Mouse (Mus musculus) large intestine, adult 2 months (tissue): ENCODE measurements around the gene Jam2. TPM values are rescaled to one million over a fixed set of nuclear protein-coding genes. Genes with fewer than 3 reads are reported as not detected.
A peak's percentile ranks its signal among the peaks of the same experiment; 100 is the strongest.

Experiments
- DNase-seq: peaks from one replicate; pipeline ENCODE4 v3.0.0-alpha.2; 2012; ENCODE audit warnings: low read depth, low spot score
- WGBS: fragments of 180-500 bp; shearing (Covaris S2); methylation state at CpG from one replicate; pipeline ENCODE4 v1.1.7; 2018; 5-methylcytosine and 5-hydroxymethylcytosine counted together
- polyA plus RNA-seq: library from polyadenylated mRNA; depleted of rRNA; stranded (reverse); fragments of >200 nt; gene quantifications from 2 replicates; pipeline ENCODE4 v1.2.3, GENCODE M21; 2012

Jam2 gene
- polyA plus RNA-seq, 1 experiment, result 3.3 TPM

- no peak for DNase-seq
Measured at GRCm38 (mm10) chr16:84778861-84779630, 5.1 kb downstream of the Jam2 start.

DNA sequence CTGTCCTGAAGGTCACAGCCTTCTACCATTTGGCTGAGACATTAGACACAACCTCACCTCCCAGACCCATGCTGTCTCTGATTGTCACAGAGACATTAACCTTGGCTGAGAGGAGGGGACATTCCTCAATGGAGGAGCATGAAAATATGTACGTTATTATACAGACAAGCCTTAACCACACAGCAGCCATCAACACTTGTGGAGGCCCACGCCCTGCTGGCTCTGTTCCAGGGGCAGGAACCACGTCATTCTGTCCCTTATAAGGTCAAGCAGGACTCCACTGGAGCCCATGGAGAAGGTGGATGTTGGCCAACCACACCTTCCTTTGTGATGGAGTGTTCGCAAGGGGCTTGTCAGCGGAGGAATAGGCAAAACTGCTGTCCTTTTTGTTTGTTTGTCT, 5.8 kb downstream of the Jam2 start:
- 52% methylated on average over 5 of the region's 5 CpGs for WGBS

More at GRCm38 (mm10) chr16:84778861-84779630, 5.1 kb downstream of the Jam2 start:
- 82% methylated on average over 6 of the region's 6 CpGs for WGBS

GRCm38 (mm10) chr16:84783279-84783678, 9.4 kb downstream of the Jam2 start:
- WGBS, result 19% methylated on average over 2 of the region's 2 CpGs
- DNase-seq, result no peak

More for the DNA sequence above, 5.8 kb downstream of the Jam2 start:
- no peak for DNase-seq

DNA sequence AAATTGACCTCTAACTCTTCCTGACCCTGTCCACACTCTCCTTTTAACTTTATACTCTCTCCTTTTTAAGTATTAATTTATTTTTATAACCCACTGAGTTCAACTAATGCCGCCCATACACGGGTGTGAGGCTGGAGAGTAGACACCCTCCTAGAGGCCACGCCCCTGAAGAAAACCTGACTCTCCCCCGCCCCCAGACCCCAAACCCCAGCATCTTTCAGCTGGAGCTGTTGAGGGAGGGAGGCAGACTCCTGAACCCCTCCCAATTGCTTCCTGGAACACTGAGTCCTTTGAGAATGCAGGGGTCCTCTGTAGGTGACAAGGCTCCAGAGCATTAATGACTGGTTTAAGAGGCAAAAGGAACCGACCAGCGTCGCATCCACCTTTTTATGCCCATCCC, 11.0 kb downstream of the Jam2 start:
- WGBS, result 49% methylated on average over 7 of the region's 7 CpGs
- no peak for DNase-seq

DNA sequence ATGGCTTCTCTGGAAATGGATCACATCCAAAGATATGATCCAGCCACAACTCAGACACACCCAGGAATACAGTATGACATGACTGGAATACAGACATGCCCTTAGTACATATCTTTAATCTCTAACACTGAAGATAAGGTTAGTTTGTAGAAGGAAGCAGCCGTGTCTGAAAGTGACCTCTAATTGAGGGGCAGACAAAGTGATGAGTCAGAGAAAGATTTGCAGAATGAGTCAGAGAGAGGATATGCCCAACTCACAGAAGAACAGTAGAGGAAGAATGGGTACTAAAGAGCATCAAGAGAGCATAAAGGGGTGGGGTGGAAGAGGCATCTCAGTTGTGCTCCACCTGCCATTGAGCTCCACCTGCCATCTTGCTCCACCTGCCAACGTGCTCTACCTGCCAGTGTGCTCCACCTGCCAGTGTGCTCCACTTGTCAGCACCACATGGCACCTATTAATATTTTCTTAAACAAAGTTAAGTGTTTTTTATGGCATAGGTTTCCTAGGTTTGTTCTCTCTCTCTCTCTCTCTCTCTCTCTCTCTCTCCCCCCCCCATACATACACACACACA, 16.8 kb downstream of the Jam2 start:
- no peak for DNase-seq
- 45% methylated on average over 2 of the region's 2 CpGs for WGBS

- WGBS, result 91% methylated on average over 14 of the region's 14 CpGs
- no peak for DNase-seq
Measured at GRCm38 (mm10) chr16:84793401-84793800, 19.5 kb downstream of the Jam2 start.

GRCm38 (mm10) chr16:84795337-84795736, 21.4 kb downstream of the Jam2 start:
- DNase-seq, result no peak
- WGBS, result 73% methylated on average over 3 of the region's 3 CpGs

DNA sequence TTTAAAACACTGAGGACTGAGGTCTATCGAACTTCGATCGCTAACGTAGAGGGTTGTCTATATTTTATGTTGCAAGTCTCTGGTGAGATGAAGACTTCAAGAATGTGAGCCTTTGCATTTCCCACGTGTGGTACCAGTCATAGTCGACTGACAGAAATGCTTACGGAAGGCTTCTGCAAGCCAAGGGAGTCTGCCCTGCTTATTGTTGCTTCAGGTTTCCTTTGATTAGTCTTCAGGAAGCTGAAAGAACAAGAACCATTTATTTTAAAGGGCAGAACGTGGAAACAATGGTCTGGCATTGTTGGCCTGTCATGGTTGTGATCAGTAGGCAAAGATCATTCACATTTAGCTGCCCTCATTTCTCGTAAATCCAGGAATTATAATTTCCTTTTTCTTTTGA, 22.8 kb downstream of the Jam2 start:
- DNase-seq, result no peak
- WGBS, result 78% methylated on average over 9 of the region's 9 CpGs

- no peak for DNase-seq
- 72% methylated on average over 2 of the region's 2 CpGs for WGBS
Measured at GRCm38 (mm10) chr16:84800038-84800437, 26.1 kb downstream of the Jam2 start.

GRCm38 (mm10) chr16:84802217-84802616, 28.3 kb downstream of the Jam2 start:
- peak; percentile 71 for DNase-seq
- WGBS, result 13% methylated on average over 6 of the region's 6 CpGs

GRCm38 (mm10) chr16:84804866-84805265, 30.9 kb downstream of the Jam2 start:
- no peak for DNase-seq
- 80% methylated on average over 5 of the region's 5 CpGs for WGBS

DNA sequence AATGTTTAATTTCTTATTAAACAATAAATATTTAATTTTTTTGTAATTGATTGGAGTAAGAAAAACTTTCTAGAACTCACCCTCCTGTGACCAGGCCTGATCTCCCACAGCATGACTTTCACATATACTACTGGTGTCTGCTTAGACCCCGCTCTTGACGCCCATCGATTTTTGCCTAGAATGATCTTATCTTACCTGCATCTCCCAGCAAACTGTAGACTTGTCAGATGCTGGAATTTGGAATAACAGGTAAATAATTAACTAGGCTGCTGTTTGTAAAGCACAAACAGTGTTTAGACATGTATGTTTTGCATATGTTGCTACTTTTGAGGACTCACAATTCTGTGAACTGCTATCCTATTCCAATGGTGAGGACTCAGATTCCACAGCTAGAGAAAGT, 32.3 kb downstream of the Jam2 start:
- DNase-seq, result no peak
- WGBS, result 79% methylated on average over 3 of the region's 3 CpGs

GRCm38 (mm10) chr16:84807874-84808273, 34.0 kb downstream of the Jam2 start:
- WGBS, result 88% methylated on average over 7 of the region's 7 CpGs
- no peak for DNase-seq

DNA sequence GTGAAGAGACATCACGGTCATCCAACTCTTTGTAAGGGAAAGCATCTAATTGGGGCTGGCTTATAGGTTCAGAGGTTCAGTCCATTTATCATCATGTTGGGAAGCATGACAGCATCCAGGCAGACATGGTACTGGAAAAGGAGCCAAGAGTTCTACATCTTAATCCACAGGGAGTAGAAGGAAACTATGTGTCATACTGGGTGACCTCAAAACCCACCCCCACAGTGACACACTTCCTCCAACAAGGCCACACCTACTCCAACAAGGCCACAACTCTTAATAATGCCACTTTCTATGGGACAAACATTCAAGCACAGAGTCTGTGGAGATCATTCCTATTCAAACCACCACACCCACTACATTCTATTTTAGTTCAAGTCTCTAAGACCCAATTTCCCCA, 36.3 kb downstream of the Jam2 start:
- WGBS, result 81% methylated on average over 1 of the region's 1 CpGs
- no peak for DNase-seq

DNA sequence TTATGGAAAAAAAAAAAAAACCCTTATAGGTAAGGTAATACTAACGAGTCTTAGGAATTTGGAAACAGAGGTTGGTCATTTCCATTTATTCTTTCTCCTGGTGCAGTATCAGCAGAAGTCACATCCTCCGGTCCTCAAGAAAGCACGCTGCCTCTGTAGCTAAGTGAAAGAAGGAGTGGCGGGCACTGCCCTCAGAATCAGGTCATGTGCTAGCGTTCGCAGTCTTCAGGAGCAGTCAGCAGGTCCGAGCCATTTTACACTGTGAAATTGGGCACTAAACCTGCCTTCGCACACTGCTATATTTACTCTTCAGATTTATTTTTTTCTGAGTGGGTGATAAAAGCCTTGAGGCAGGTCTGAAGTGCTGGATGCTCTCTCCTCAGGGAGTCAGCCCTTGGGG, 39.9 kb downstream of the Jam2 start:
- 48% methylated on average over 8 of the region's 8 CpGs for WGBS
- no peak for DNase-seq

DNA sequence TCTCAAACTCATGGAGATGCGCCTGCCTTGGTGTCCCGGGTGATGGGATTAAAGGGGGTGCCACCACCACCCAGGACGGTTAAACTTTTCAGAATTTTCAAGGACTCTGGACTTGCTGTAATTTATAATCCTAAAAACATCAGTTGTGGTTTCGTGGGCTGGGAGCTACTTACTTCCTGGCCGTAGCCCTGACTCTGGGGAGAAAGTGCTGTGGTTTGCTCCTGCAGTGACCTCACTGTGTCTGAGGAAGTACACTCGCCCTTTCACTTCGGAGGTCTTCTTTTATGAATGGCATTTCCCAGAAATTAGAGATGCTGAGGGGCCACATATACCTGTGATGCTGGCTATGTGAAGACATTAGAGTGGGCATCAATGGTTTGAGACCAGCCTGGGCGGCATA, 40.6 kb downstream of the Jam2 start:
- DNase-seq, result no peak
- WGBS, result 71% methylated on average over 8 of the region's 8 CpGs

DNA sequence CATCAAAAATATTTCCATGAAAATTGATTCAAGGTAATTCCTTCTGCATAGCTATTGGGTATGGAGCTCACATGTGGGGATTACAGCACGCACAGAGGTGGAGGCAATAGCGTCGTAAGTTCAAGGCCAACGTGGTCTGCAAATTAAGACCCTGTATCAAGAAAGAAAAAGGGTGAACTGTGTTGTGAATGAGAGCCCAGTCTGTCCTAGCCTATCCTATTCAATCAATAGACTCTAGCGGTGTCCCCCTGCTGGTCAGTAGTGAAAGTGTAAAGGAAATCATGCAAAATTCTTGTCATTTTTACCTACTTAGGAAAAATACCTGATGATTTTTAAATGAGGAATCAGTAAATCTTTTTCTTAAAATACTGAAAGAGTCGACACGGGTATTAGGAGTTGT, 43.5 kb downstream of the Jam2 start:
- WGBS, result 35% methylated on average over 7 of the region's 7 CpGs
- DNase-seq, result no peak

GRCm38 (mm10) chr16:84825009-84825408, 51.1 kb downstream of the Jam2 start:
- DNase-seq, result peak; percentile 72
- 28% methylated on average over 6 of the region's 6 CpGs for WGBS

- WGBS, result 68% methylated on average over 5 of the region's 5 CpGs
- DNase-seq, result no peak
Measured at GRCm38 (mm10) chr16:84831696-84832095, 57.8 kb downstream of the Jam2 start.

- no peak for DNase-seq
- WGBS, result 89% methylated on average over 5 of the region's 5 CpGs
Measured at GRCm38 (mm10) chr16:84832736-84833135, 58.8 kb downstream of the Jam2 start.

DNA sequence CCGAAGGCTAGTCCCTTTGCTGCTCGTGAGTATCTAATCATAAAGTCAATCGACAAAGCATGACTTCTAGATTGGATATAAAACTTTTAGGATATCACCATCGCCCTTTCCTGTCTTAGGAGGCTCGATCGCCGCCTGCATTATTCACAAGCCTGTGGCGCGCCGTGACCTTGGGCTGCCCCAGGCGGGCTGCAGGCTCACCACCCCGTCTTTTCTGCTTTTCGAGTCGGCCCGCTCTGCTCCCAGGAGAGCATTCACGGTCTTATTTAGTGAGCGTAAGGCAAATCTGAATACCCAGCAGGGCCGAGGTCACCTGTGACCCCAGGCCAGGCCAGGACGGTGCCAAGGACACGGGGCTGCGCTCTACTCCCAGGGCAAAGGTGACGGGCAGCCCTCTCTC, 60.4 kb downstream of the Jam2 start:
- WGBS, result under 1% methylated on average over 22 of the region's 22 CpGs

More for the DNA sequence above, 60.4 kb downstream of the Jam2 start:
- no peak for DNase-seq
